Mouse (Mus musculus) hindbrain, embryonic 14.5 days (tissue): ENCODE results near the gene Ephb2. TPM values are rescaled to one million over a fixed set of nuclear protein-coding genes. Genes with fewer than 3 reads are reported as not detected.

Experiments used
- ATAC-seq: fragments of 200-750 bp; cut with Nextera tagmentation; 2 replicates; pipeline ENCODE4 v1.8.0; 2017; ENCODE audit warnings: moderate number of reproducible peaks, mild to moderate bottlenecking, moderate TSS enrichment, moderate library complexity; ENCODE audit not compliant: low FRiP score
- DNase-seq: peaks from one replicate; pipeline ENCODE4 v3.0.0-alpha.2; 2015; ENCODE audit warnings: low spot score
- H3K27ac ChIP-seq: fragments of 300-500 bp; sonication (generic); 2 replicates; pipeline ENCODE4 v1.5.1; 2014; ENCODE audit warnings: mild to moderate bottlenecking, moderate library complexity
- H3K27me3 ChIP-seq: fragments of 300-500 bp; sonication (generic); 2 replicates; pipeline ENCODE4 v1.6.1; 2014; ENCODE audit warnings: mild to moderate bottlenecking, low read length, mixed read lengths; ENCODE audit not compliant: control insufficient read depth, insufficient read depth
- H3K36me3 ChIP-seq: fragments of 300-500 bp; sonication (generic); replicated peaks from 2 replicates; pipeline ENCODE4 v1.6.1; 2014; ENCODE audit not compliant: control insufficient read depth, insufficient read depth
- H3K4me1 ChIP-seq: fragments of 300-500 bp; sonication (generic); replicated peaks from 2 replicates; pipeline ENCODE4 v1.6.1; 2014; ENCODE audit warnings: antibody characterized with exemption, low read length, mixed read lengths; ENCODE audit not compliant: control insufficient read depth, insufficient read depth
- H3K4me2 ChIP-seq: fragments of 300-500 bp; sonication (generic); replicated peaks from 2 replicates; pipeline ENCODE4 v1.6.1; 2014; ENCODE audit warnings: mild to moderate bottlenecking, moderate library complexity
- H3K4me3 ChIP-seq: fragments of 300-500 bp; sonication (generic); replicated peaks from 2 replicates; pipeline ENCODE4 v1.5.1; 2014; ENCODE audit warnings: mild to moderate bottlenecking, low read length
- H3K9ac ChIP-seq: fragments of 300-500 bp; sonication (generic); 2 replicates; pipeline ENCODE4 v1.6.1; 2014
- H3K9me3 ChIP-seq: fragments of 300-500 bp; sonication (generic); 2 replicates; pipeline ENCODE4 v1.6.1; 2016; ENCODE audit warnings: low read length; ENCODE audit not compliant: control insufficient read depth
- WGBS: fragments of 180-500 bp; shearing (Covaris S2); extraction: QIAGEN DNeasy Blood & Tissue Kit; methylation state at CpG from one replicate; pipeline ENCODE4 v1.1.7; 2014; 5-methylcytosine and 5-hydroxymethylcytosine counted together
- polyA plus RNA-seq: library from polyadenylated mRNA; unstranded; fragments of >200 nt; fragmentation: Nextera tagmentation; extraction: Ambion mirVana; gene quantifications from 2 replicates; pipeline ENCODE4 v1.2.1, GENCODE M21; 2014

The Ephb2 gene
- polyA plus RNA-seq, 1 experiment from 2014 or later, result 28.1 TPM

GRCm38 (mm10) chr4:136638890-136639289, 196.9 kb downstream of the Ephb2 start:
- H3K9me3 ChIP-seq, result no peaks in the 10 kb centered on the region
- peak; percentile 55 for DNase-seq
- no peaks in the 10 kb centered on the region for H3K36me3 ChIP-seq
- H3K9ac ChIP-seq, result peak overlapping the region; percentile 18; the same call in 1 of the 2 replicates
- H3K4me1 ChIP-seq, result 0 out of 2 replicates have a peak, but pooled peaks cover 15% of the 10 kb centered on the region
- H3K4me2 ChIP-seq, result peak overlapping the region; percentile 38
- H3K4me3 ChIP-seq, result no peak overlapping the region; the same call in 1 of the 2 replicates
- peak overlapping the region; percentile 26; the same call in 1 of the 2 replicates for H3K27ac ChIP-seq
- 5% methylated on average over 10 of the region's 10 CpGs for WGBS
- H3K27me3 ChIP-seq, result peaks cover 14% of the 10 kb centered on the region; the same call in 1 of the 2 replicates
- no peak for ATAC-seq

- H3K4me3 ChIP-seq, result peak overlapping the region; percentile 48
- H3K27me3 ChIP-seq, result peaks cover 14% of the 10 kb centered on the region; the same call in 1 of the 2 replicates
- DNase-seq (no peak), ATAC-seq (peak; percentile 24; the same call in 1 of the 2 replicates)
- 29% methylated on average over 7 of the region's 7 CpGs for WGBS
- no peaks in the 10 kb centered on the region for H3K9me3 ChIP-seq
- H3K36me3 ChIP-seq, result no peaks in the 10 kb centered on the region
- H3K4me2 ChIP-seq, result peak overlapping the region; percentile 77
- peak overlapping the region; percentile 71; the same call in 1 of the 2 replicates for H3K9ac ChIP-seq
- H3K27ac ChIP-seq, result no peak overlapping the region
- 0 out of 2 replicates have a peak, but pooled peaks cover 15% of the 10 kb centered on the region for H3K4me1 ChIP-seq
These were observed 197.5 kb downstream of the Ephb2 start for GRCm38 (mm10) chr4:136638230-136638750.

GRCm38 (mm10) chr4:136637563-136638229, 198.1 kb downstream of the Ephb2 start:
- ATAC-seq (peak; percentile 82), DNase-seq (peak; percentile 87)
- H3K4me3 ChIP-seq, result peak overlapping the region; percentile 48
- 2% methylated on average over 73 of the region's 76 CpGs for WGBS
- peak overlapping the region; percentile 71 for H3K9ac ChIP-seq
- H3K9me3 ChIP-seq, result no peaks in the 10 kb centered on the region
- peaks cover 14% of the 10 kb centered on the region; the same call in 1 of the 2 replicates for H3K27me3 ChIP-seq
- H3K27ac ChIP-seq, result peak overlapping the region; percentile 27
- no peaks in the 10 kb centered on the region for H3K36me3 ChIP-seq
- peak overlapping the region; percentile 77 for H3K4me2 ChIP-seq
- H3K4me1 ChIP-seq, result 0 out of 2 replicates have a peak, but pooled peaks cover 15% of the 10 kb centered on the region

DNA sequence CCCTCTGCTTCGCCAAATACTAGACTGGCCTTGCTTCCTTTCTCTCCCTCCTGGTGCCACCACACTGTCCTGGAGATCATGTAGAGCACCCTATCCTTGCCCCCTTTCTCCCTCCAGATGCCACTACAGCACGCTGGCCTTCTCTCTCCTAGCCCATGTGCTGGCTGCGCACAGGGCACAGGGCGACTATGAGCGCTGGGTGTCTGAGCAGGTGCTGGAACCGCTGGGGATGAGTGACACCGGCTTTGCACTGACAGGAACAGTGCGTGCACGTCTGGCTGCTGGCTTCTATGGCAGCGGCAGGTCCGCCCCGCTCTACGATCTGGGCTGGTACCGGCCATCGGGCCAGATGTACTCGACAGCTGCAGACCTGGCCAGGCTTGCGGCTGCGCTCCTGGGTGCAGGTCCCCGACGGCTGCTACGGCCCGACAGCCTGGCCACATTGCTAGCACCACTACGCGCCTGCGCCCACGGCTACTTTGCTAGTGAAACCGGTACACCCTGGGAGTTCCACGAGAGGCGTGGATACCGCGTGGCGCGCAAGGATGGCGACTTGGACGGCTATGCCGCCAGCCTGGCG, 198.7 kb downstream of the Ephb2 start:
- peak overlapping the region; percentile 48 for H3K4me3 ChIP-seq
- 0 out of 2 replicates have a peak, but pooled peaks cover 15% of the 10 kb centered on the region for H3K4me1 ChIP-seq
- no peaks in the 10 kb centered on the region for H3K9me3 ChIP-seq
- peak overlapping the region; percentile 77 for H3K4me2 ChIP-seq
- H3K27ac ChIP-seq, result peak overlapping the region; percentile 27
- DNase-seq, result no peak
- H3K9ac ChIP-seq, result peak overlapping the region; percentile 71
- H3K36me3 ChIP-seq, result no peaks in the 10 kb centered on the region
- peaks cover 14% of the 10 kb centered on the region; the same call in 1 of the 2 replicates for H3K27me3 ChIP-seq
- WGBS, result 18% methylated on average over 37 of the region's 37 CpGs
- ATAC-seq, result peak; percentile 41

DNA sequence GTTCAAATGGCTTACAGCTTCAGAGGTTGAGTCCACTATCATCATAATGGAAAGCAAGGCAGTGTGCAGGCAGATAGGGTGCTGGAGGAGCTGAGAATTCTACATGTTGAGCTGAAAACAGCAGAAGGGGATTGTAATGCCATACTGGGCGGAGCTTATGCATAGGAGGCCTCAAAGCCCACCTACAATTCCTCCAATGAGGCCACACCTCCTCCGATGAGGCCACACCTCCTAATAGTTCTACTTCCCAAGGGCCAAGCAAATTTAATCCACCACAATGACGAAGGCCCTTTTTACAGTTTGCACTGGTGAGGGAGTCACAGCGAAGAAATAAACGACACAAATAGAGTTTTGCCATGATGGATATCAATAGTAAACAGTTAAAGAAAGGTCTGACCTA, 199.3 kb downstream of the Ephb2 start:
- DNase-seq, result no peak
- WGBS, result 71% methylated on average over 5 of the region's 5 CpGs
- Histone ChIP-seq H3K9ac (no peak overlapping the region), H3K4me1 (0 out of 2 replicates have a peak, but pooled peaks cover 15% of the 10 kb centered on the region), H3K27ac (no peak overlapping the region), H3K4me3 (no peak overlapping the region), H3K9me3 (no peaks in the 10 kb centered on the region), H3K36me3 (no peaks in the 10 kb centered on the region), H3K27me3 (peaks cover 14% of the 10 kb centered on the region; the same call in 1 of the 2 replicates), H3K4me2 (no peak overlapping the region; the same call in 1 of the 2 replicates)
- ATAC-seq, result no peak

DNA sequence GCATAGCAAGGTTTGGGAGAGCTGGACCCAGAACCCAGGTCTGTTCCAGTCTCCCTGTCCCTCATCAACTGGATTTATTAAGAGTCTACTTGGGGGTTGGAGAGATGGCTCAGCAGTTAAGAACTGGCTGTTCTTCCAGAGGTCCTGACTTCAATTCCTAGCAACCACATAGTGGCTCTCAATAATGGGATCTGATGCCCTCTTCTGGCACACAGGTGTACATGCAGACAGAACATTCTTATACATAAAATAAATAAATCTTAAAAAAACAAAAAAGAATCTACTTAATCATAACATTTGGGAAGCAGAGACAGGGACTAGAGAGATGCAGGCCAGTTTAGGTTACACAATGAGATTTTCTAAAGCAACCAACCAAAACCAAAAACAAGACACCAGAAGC, 199.8 kb downstream of the Ephb2 start:
- Histone ChIP-seq H3K9me3 (no peaks in the 10 kb centered on the region), H3K4me2 (no peak overlapping the region), H3K9ac (no peak overlapping the region), H3K27me3 (peaks cover 14% of the 10 kb centered on the region; the same call in 1 of the 2 replicates), H3K4me3 (no peak overlapping the region), H3K27ac (no peak overlapping the region), H3K4me1 (0 out of 2 replicates have a peak, but pooled peaks cover 15% of the 10 kb centered on the region), H3K36me3 (no peaks in the 10 kb centered on the region)
- DNase-seq (no peak), ATAC-seq (no peak)

DNA sequence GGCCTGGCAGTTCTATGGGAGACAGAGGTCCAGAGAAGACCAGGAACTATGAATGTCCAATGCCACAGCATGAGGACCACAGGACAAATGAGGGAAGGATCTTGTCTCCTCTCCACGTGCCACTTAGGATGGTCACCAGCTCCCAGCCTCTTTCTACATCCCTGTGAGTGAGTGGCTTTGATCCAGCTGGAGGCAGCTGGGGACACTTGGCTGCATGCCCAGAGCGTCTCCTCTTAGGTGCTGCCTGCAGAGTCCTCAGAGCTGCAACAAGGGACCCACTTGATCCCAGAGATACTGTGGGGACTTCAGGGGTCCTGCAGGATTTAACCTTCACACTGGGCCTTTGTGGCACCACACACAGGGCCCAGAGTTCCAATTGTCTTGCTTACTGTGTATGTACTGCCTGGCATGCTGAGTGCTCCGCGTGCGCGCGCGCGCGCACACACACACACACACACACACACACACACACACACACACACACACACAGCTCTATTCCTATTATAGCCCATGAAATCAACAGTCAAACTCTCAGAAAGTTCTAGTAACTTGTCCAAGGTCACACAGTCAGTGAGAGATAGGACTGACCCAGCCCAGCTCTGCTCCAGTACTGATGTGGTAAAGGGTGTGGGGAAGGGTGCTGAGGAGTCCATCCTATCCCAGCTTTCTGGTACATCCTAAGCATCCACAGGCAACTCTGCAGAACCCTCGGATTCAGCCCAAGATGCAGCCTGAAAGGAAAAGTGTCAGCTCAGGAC, 204.4 kb downstream of the Ephb2 start:
- Histone ChIP-seq H3K27me3 (peaks cover 5% of the 10 kb centered on the region; the same call in 1 of the 2 replicates), H3K9me3 (no peaks in the 10 kb centered on the region), H3K4me2 (no peak overlapping the region), H3K36me3 (no peaks in the 10 kb centered on the region), H3K4me1 (no peaks in the 10 kb centered on the region), H3K27ac (no peak overlapping the region), H3K4me3 (no peak overlapping the region), H3K9ac (no peak overlapping the region)
- ATAC-seq, result no peak
- no peak for DNase-seq
- 82% methylated on average over 11 of the region's 11 CpGs for WGBS

GRCm38 (mm10) chr4:136626590-136626989, 209.2 kb downstream of the Ephb2 start:
- Histone ChIP-seq H3K4me1 (no peaks in the 10 kb centered on the region), H3K9me3 (no peaks in the 10 kb centered on the region), H3K9ac (no peak overlapping the region), H3K27me3 (no peaks in the 10 kb centered on the region), H3K4me3 (no peak overlapping the region), H3K4me2 (no peak overlapping the region), H3K36me3 (no peaks in the 10 kb centered on the region), H3K27ac (no peak overlapping the region)
- DNase-seq, result no peak
- ATAC-seq, result no peak
- WGBS, result 82% methylated on average over 6 of the region's 6 CpGs

GRCm38 (mm10) chr4:136622388-136622787, 213.4 kb downstream of the Ephb2 start, which contains the start of gene Lactbl1:
Gene Lactbl1, plus strand, starts transcription at chr4:136622621.
- 43% methylated on average over 6 of the region's 6 CpGs for WGBS
- Histone ChIP-seq H3K9ac (no peak within 1 kb of the TSS), H3K27me3 (no peaks in the 10 kb centered on the region)

More at GRCm38 (mm10) chr4:136622388-136622787, 213.4 kb downstream of the Ephb2 start, which contains the start of gene Lactbl1:
- Histone ChIP-seq H3K27ac (no peak within 1 kb of the TSS), H3K9me3 (no peaks in the 10 kb centered on the region), H3K4me2 (no peak within 1 kb of the TSS), H3K4me3 (no peak within 1 kb of the TSS), H3K36me3 (no peaks in the 10 kb centered on the region), H3K4me1 (no peaks in the 10 kb centered on the region)
- no peak for ATAC-seq
- no peak for DNase-seq
